Mouse (Mus musculus) MEL (cell line): Measurements from ENCODE around the gene Rbm47. TPM values are rescaled to one million over a fixed set of nuclear protein-coding genes. Genes with fewer than 3 reads are reported as not detected.

ENCODE experiments used
- DNase-seq: peaks from one replicate; pipeline ENCODE4 v3.0.0; 2011; ENCODE audit warnings: low read depth, low spot score
- H3K27ac ChIP-seq: 2 replicates; pipeline ENCODE4 v1.5.1; 2012; ENCODE audit warnings: low read depth, mild to moderate bottlenecking, control low read depth, low read length, moderate library complexity; ENCODE audit not compliant: control insufficient read depth
- H3K27me3 ChIP-seq, 2 experiments: fragments of 150-350 bp in 1 of 2; sonication (generic) in 1 of 2; 2 replicates each; pipeline ENCODE4 v1.6.1; 2012; ENCODE audit warnings: low read length in 2 of 2, mild to moderate bottlenecking in 2 of 2, improper control_type of control experiment in 1 of 2, moderate library complexity in 1 of 2; ENCODE audit not compliant: insufficient read depth in 2 of 2, control insufficient read depth in 1 of 2
- H3K36me3 ChIP-seq, 2 experiments: 2 replicates each; pipeline ENCODE4 v1.6.1; 2012 to 2014; ENCODE audit warnings: low read length in 2 of 2, improper control_type of control experiment in 1 of 2, inconsistent platforms in 1 of 2, mild to moderate bottlenecking in 1 of 2; ENCODE audit not compliant: insufficient read depth in 2 of 2, control insufficient read depth in 1 of 2
- H3K4me1 ChIP-seq, 2 experiments: fragments of 150-350 bp in 1 of 2; sonication (generic) in 1 of 2; 2 replicates each; pipeline ENCODE4 v1.6.1; 2012; ENCODE audit warnings: low read length in 2 of 2, improper control_type of control experiment in 1 of 2, mild to moderate bottlenecking in 1 of 2; ENCODE audit not compliant: insufficient read depth in 2 of 2, control insufficient read depth in 1 of 2
- H3K4me3 ChIP-seq, 2 experiments: fragments of 150-350 bp in 1 of 2; sonication (generic) in 1 of 2; 2 replicates each; pipeline ENCODE4 v1.5.1; 2012; ENCODE audit warnings: low read depth in 2 of 2, low read length in 2 of 2, mild to moderate bottlenecking in 2 of 2, moderate library complexity in 2 of 2, control low read depth in 1 of 2, improper control_type of control experiment in 1 of 2; ENCODE audit not compliant: control insufficient read depth in 1 of 2, insufficient read depth in 1 of 2
- H3K79me2 ChIP-seq: 2 replicates; pipeline ENCODE4 v1.6.1; 2012; ENCODE audit warnings: mild to moderate bottlenecking, low read length, moderate library complexity; ENCODE audit not compliant: control insufficient read depth, poor library complexity, insufficient read depth
- H3K9ac ChIP-seq: 2 replicates; pipeline ENCODE4 v1.6.1; 2012; ENCODE audit warnings: low read depth, mild to moderate bottlenecking, control low read depth, low read length, moderate library complexity; ENCODE audit not compliant: control insufficient read depth, poor library complexity, severe bottlenecking
- H3K9me3 ChIP-seq: fragments of 150-350 bp; sonication (generic); replicated peaks from 2 replicates; pipeline ENCODE4 v1.6.1; 2012; ENCODE audit warnings: mild to moderate bottlenecking, low read length, improper control_type of control experiment, moderate library complexity; ENCODE audit not compliant: insufficient read depth
- BHLHE40 ChIP-seq: IDR thresholded peaks from 2 replicates; pipeline ENCODE4 v1.6.1; 2012; ENCODE audit warnings: low read depth, mild to moderate bottlenecking, inconsistent platforms, low read length, improper control_type of control experiment, borderline replicate concordance
- CHD1 ChIP-seq: IDR thresholded peaks from 2 replicates; pipeline ENCODE4 v1.6.1; 2012; ENCODE audit warnings: low read depth, mild to moderate bottlenecking, inconsistent platforms, low read length, improper control_type of control experiment
- E2F4 ChIP-seq: IDR thresholded peaks from 2 replicates; pipeline ENCODE4 v1.6.1; 2011; ENCODE audit warnings: low read depth, low read length, improper control_type of control experiment, borderline replicate concordance
- ELF1 ChIP-seq: IDR thresholded peaks from 2 replicates; pipeline ENCODE4 v1.6.1; 2014; ENCODE audit warnings: low read depth, mild to moderate bottlenecking, inconsistent platforms, low read length, improper control_type of control experiment, moderate library complexity
- ETS1 ChIP-seq: IDR thresholded peaks from 2 replicates; pipeline ENCODE4 v1.6.1; 2012; ENCODE audit warnings: low read depth, mild to moderate bottlenecking, inconsistent platforms, low read length, improper control_type of control experiment, moderate library complexity
- GABPA ChIP-seq: IDR thresholded peaks from 2 replicates; pipeline ENCODE4 v1.6.1; 2012; ENCODE audit warnings: low read depth, mild to moderate bottlenecking, inconsistent platforms, low read length, improper control_type of control experiment, moderate library complexity
- JUND ChIP-seq: IDR thresholded peaks from 2 replicates; pipeline ENCODE4 v1.6.1; 2011; ENCODE audit warnings: low read depth, mild to moderate bottlenecking, improper control_type of control experiment, low read length
- KAT2A ChIP-seq: conservative IDR thresholded peaks from 2 replicates; pipeline ENCODE4 v1.6.1; 2012; ENCODE audit warnings: low read depth, low read length, improper control_type of control experiment, inconsistent platforms
- MAFK ChIP-seq: IDR thresholded peaks from 2 replicates; pipeline ENCODE4 v1.6.1; 2011; ENCODE audit warnings: low read depth, mild to moderate bottlenecking, low read length, improper control_type of control experiment, borderline replicate concordance
- MAX ChIP-seq: IDR thresholded peaks from 2 replicates; pipeline ENCODE4 v1.6.1; 2011; ENCODE audit warnings: low read length, improper control_type of control experiment
- MEF2A ChIP-seq: IDR thresholded peaks from 2 replicates; pipeline ENCODE4 v1.6.1; 2014; ENCODE audit warnings: low read depth, mild to moderate bottlenecking, inconsistent platforms, low read length, improper control_type of control experiment; ENCODE audit not compliant: poor library complexity, insufficient replicate concordance, severe bottlenecking; ENCODE audit errors: extremely low read depth
- MYC ChIP-seq: IDR thresholded peaks from 2 replicates; pipeline ENCODE4 v1.6.1; 2011; ENCODE audit warnings: low read depth, mild to moderate bottlenecking, low read length, improper control_type of control experiment, moderate library complexity
- NELFE ChIP-seq: IDR thresholded peaks from 2 replicates; pipeline ENCODE4 v1.6.1; 2011; ENCODE audit warnings: low read depth, low read length, improper control_type of control experiment
- NRF1 ChIP-seq: IDR thresholded peaks from 2 replicates; pipeline ENCODE4 v1.6.1; 2014; ENCODE audit warnings: low read depth, mild to moderate bottlenecking, inconsistent platforms, low read length, improper control_type of control experiment, moderate library complexity; ENCODE audit not compliant: poor library complexity, insufficient read depth, severe bottlenecking
- POLR2A ChIP-seq, 2 experiments: IDR thresholded peaks; 2 replicates each; pipeline ENCODE4 v1.6.1; 2011 to 2012; ENCODE audit warnings: low read length in 2 of 2, mild to moderate bottlenecking in 2 of 2, control low read depth in 1 of 2, improper control_type of control experiment in 1 of 2, low read depth in 1 of 2, moderate library complexity in 1 of 2; ENCODE audit not compliant: control insufficient read depth in 1 of 2, insufficient read depth in 1 of 2, poor library complexity in 1 of 2
- POLR2AphosphoS2 ChIP-seq: IDR thresholded peaks from 2 replicates; pipeline ENCODE4 v1.6.1; 2011; ENCODE audit warnings: low read length, improper control_type of control experiment
- POLR2AphosphoS5 ChIP-seq: IDR thresholded peaks from 2 replicates; pipeline ENCODE4 v1.6.1; 2012; ENCODE audit warnings: low read depth, borderline replicate concordance, mild to moderate bottlenecking, inconsistent platforms, low read length, moderate library complexity, mixed read lengths
- RAD21 ChIP-seq: IDR thresholded peaks from 2 replicates; pipeline ENCODE4 v1.6.1; 2011; ENCODE audit warnings: mild to moderate bottlenecking, low read depth, low read length, improper control_type of control experiment
- SIN3A ChIP-seq: IDR thresholded peaks from 2 replicates; pipeline ENCODE4 v1.6.1; 2012; ENCODE audit warnings: low read length, improper control_type of control experiment, inconsistent platforms
- SMC3 ChIP-seq: IDR thresholded peaks from 2 replicates; pipeline ENCODE4 v1.6.1; 2011; ENCODE audit warnings: low read depth, low read length, improper control_type of control experiment
- TAL1 ChIP-seq: IDR thresholded peaks from 2 replicates; pipeline ENCODE4 v1.6.1; 2012; ENCODE audit warnings: mild to moderate bottlenecking, inconsistent platforms, low read length, moderate library complexity, mixed read lengths
- USF1 ChIP-seq: IDR thresholded peaks from 2 replicates; pipeline ENCODE4 v1.6.1; 2014; ENCODE audit warnings: low read depth, mild to moderate bottlenecking, inconsistent platforms, low read length, improper control_type of control experiment, moderate library complexity
- USF2 ChIP-seq, 2 experiments: IDR thresholded peaks; 2 replicates each; pipeline ENCODE4 v1.6.1; 2011 to 2012; ENCODE audit warnings: improper control_type of control experiment in 2 of 2, low read length in 2 of 2, borderline replicate concordance in 1 of 2, inconsistent platforms in 1 of 2, low read depth in 1 of 2, mild to moderate bottlenecking in 1 of 2; ENCODE audit not compliant: insufficient read depth in 1 of 2
- ZKSCAN1 ChIP-seq: IDR thresholded peaks from 2 replicates; pipeline ENCODE4 v1.6.1; 2012; ENCODE audit warnings: low read depth, mild to moderate bottlenecking, inconsistent platforms, low read length, improper control_type of control experiment, moderate library complexity
- ZMIZ1 ChIP-seq: IDR thresholded peaks from 2 replicates; pipeline ENCODE4 v1.6.1; 2012; ENCODE audit warnings: low read depth, mild to moderate bottlenecking, inconsistent platforms, low read length, improper control_type of control experiment, moderate library complexity
- ZNF384 ChIP-seq: IDR thresholded peaks from 2 replicates; pipeline ENCODE4 v1.6.1; 2012; ENCODE audit warnings: low read depth, mild to moderate bottlenecking, inconsistent platforms, low read length, improper control_type of control experiment
- polyA plus RNA-seq, 2 experiments: library from polyadenylated mRNA; stranded (reverse) in 1 of 2; unstranded in 1 of 2; fragments of >175 nt in 1 of 2; fragments of >200 nt in 1 of 2; gene quantifications; 2 replicates each; pipeline versions ENCODE4 v1.2.1 to v1.2.4; 2012; ENCODE audit warnings: low replicate concordance in 2 of 2, low read depth in 1 of 2; ENCODE audit not compliant: insufficient read length in 2 of 2, insufficient read depth in 1 of 2, missing spikeins in 1 of 2
- total RNA-seq: library from RNA; depleted of rRNA; stranded (reverse); fragments of 300-350 nt; gene quantifications from 2 replicates; pipeline ENCODE4 v1.2.3, GENCODE M21; 2012

Gene Rbm47
- total and polyA plus RNA-seq, 3 experiments = not detected

GRCm38 (mm10) chr5:66078491-66079012 lies 94.4 kb downstream of the Rbm47 start:
- Histone ChIP-seq H3K79me2 (no peaks in the 10 kb centered on the region), H3K9ac (no peak overlapping the region), H3K27ac (no peak overlapping the region), H3K36me3 (peaks cover 0 to 12% of the 10 kb centered on the region in 2 experiments; a peak in 2 of 4 replicates), H3K4me3 (no peak overlapping the region), H3K27me3 (no peaks in the 10 kb centered on the region), H3K9me3 (no peaks in the 10 kb centered on the region), H3K4me1 (peaks cover 1 to 19% of the 10 kb centered on the region in 2 experiments; a peak in 3 of 4 replicates)
- TF ChIP-seq ELF1 (no peak), E2F4 (no peak), USF2 (IDR thresholded peaks at IDR 0.05; ENCODE audit: borderline replicate concordance in 1 of 2, insufficient read depth in 1 of 2, low read depth in 1 of 2, low read length in 2 of 2) (no peak), TAL1 (no peak), POLR2AphosphoS5 (no peak), MYC (no peak), POLR2AphosphoS2 (no peak), BHLHE40 (no peak), SIN3A (no peak), MAFK (no peak), NRF1 (no peak), SMC3 (no peak), MAX (no peak), RAD21 (no peak), USF1 (no peak), CHD1 (no peak), ZKSCAN1 (no peak), JUND (no peak)
- DNase-seq = no peak

- Histone ChIP-seq H3K36me3 (peaks cover 0 to 12% of the 10 kb centered on the region in 2 experiments; a peak in 2 of 4 replicates), H3K4me3 (no peak overlapping the region), H3K79me2 (no peaks in the 10 kb centered on the region), H3K27ac (no peak overlapping the region), H3K4me1 (peaks cover 1 to 19% of the 10 kb centered on the region in 2 experiments; a peak in 3 of 4 replicates), H3K9ac (no peak overlapping the region), H3K27me3 (no peaks in the 10 kb centered on the region), H3K9me3 (no peaks in the 10 kb centered on the region)
- TF ChIP-seq GABPA (no peak), KAT2A (no peak), POLR2A (IDR thresholded peaks at IDR 0.05; ENCODE audit: control insufficient read depth in 1 of 2, insufficient read depth in 1 of 2, low read depth in 1 of 2, low read length in 2 of 2, poor library complexity in 1 of 2) (no peak), ZNF384 (no peak), RAD21 (no peak), MYC (no peak), POLR2AphosphoS2 (no peak), USF1 (no peak), MEF2A (no peak), NELFE (no peak), ETS1 (no peak), USF2 (IDR thresholded peaks at IDR 0.05; ENCODE audit: borderline replicate concordance in 1 of 2, insufficient read depth in 1 of 2, low read depth in 1 of 2, low read length in 2 of 2) (no peak), ZMIZ1 (no peak), SIN3A (no peak), ELF1 (no peak)
- DNase-seq = no peak
These were observed 95.5 kb downstream of the Rbm47 start for GRCm38 (mm10) chr5:66077416-66077815.
